Mouse (Mus musculus): ENCODE results near the gene 2700097O09Rik.
A peak's percentile ranks its signal among the peaks of the same experiment; 100 is the strongest.
"Not testable (repeated sequence)": the region's sequence is repeated elsewhere in the genome, so short reads cannot be mapped to it uniquely, and the experiment has no call there.

Gene 2700097O09Rik

GRCm38 (mm10) chr12:55027088-55027487 is 52.8 kb downstream of the 2700097O09Rik start:
- DNase-seq: no peak

DNA sequence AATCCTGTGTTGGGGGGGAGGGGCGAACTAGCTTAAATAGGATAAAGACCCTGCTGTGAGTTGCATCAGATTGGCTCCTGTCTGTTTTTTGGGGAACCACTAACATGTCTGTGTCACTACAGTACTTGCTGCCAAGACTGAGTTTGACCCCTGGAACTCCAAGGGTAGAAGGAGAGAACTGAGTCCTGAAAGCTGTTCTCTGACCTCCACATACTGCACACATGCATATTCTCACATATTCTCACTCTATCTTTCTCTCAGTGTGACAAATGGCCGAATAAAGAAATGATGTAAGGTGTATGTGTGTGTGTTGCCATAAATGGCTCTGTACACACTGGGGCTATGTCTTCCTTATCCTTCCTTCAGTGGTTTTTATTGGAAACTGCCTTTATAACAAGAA is 56.6 kb downstream of the 2700097O09Rik start:
- no peak for DNase-seq

GRCm38 (mm10) chr12:55019421-55019877 is 60.5 kb downstream of the 2700097O09Rik start:
- no peak for DNase-seq

DNA sequence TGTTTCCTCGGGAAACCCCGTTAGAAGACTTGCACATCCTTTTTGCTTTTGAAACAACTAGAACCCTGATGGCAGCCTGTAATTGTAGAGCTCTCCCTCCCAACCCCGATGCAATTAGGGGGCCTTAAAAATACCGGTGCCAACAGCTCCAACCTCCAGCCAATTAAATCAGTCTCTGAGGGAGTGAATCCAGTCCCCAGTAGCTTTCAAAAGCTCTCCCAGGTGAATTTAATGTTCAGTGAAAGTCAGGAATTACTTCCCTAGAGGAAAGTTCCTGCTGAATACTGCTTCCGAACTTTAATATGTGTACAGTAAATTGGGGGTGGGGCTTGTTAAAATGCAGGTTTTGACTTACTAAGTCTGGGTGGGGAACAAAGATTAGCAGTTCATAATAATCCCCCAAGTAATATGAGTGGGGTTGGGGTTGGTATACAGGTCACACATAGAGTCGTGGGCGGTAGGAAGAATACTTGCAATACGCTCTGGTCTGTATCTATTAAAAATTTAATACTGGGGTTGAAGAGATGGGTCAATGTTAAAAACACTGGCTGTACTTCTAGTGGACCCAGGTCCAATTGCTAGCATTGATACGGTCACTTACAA is 62.7 kb downstream of the 2700097O09Rik start:
- DNase-seq: no peak

DNA sequence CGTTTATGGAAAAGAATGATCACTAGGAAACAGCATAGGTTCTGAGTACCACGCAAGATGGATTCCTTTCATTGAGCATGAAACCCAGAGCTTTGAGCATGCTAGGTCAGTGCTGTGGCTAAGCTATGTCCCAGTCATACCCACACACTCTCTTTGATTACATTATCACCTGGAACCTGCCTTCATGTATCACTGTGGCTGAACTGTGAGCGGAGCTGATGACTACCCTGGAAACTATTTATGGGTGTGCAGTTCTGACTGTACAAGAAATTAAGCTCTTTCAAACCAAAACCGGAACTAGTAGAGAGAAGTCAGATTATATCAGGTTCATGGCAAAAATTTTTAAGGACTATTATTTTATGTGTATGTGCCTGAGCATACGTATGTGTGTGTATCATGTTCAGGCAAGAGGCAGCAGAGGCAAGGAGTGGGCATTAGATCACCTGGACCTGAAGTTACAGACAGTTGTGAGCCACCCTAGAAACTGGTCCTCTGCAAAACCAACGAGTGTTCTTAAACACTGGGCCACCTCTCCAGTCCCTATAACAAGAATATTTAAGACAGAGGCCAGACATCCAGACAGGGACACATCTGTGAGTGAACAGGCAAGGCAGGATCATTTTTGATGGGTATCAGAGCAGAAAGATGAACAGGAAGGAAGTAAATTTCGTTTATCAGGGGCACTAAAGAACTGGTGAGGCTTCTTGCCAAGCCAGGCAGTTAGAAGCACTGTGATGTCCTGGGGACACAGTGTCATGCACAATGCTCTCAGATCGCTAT is 63.4 kb downstream of the 2700097O09Rik start:
- no peak for DNase-seq

DNA sequence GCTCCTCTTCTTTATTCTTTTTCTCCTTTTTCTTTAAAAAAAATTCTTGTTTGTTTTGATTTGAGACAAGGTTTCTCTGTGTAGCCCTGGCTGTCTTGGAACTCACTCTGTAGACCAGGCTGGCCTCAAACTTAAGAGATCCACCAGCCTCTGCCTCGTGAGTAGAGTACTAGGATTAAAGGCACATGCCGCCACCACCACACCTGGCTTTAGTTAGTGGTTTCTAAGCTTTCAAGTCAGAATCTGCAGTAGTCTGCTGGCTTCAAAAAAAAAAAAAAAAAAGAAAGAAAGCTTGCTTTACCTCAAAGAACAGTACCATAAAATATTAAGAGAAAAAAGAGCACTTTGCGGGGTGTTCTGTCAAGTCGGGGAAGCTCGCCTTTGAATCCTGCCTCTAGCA is 64.5 kb downstream of the 2700097O09Rik start:
- no peak for DNase-seq

- DNase-seq: peak; percentile 17
Measured at GRCm38 (mm10) chr12:55013626-55014398, 66.1 kb downstream of the 2700097O09Rik start, which contains the start of gene Baz1a. Gene Baz1a, minus strand, starts transcription at chr12:55014348.

GRCm38 (mm10) chr12:55013031-55013430 is 66.9 kb downstream of the 2700097O09Rik start:
- no peak for DNase-seq

DNA sequence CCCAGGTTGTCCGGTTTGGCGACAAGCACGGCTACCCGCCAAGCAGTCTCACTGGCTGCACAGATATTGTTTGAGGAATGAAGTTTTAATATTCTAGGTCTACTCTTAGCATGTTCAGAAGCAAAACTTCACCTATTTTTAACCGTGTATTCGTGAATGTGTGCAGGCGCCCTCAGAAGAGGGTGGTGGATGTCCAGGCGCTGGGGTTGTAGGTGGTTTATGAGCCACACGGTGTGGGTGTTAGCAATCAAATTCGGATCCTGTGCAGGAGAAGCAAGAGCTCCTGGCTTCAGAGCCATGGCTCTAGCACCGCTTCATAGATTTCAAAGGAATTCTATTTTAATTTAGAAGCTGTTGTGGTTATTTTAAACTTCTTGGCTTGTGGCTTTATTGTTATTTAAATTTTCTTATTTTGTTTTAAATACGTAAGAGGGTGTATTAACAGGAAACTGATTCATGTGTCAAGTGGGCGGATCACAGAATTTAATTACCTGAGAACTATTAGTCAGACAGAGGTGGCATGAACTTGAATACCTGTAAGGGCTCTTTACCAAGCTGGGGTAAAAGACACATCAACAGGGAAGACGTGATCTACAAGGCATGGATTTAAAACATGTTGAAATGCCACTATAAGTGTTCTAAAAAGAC is 72.4 kb downstream of the 2700097O09Rik start:
- DNase-seq: no peak

- DNase-seq: no peak
Measured at GRCm38 (mm10) chr12:55006071-55006470, 73.8 kb downstream of the 2700097O09Rik start.

GRCm38 (mm10) chr12:55004396-55004795 is 75.5 kb downstream of the 2700097O09Rik start:
- no peak for DNase-seq

- DNase-seq: no peak
Measured at GRCm38 (mm10) chr12:55003843-55004242, 76.1 kb downstream of the 2700097O09Rik start.

GRCm38 (mm10) chr12:55002532-55002931 is 77.4 kb downstream of the 2700097O09Rik start:
- not testable (repeated sequence) for DNase-seq

GRCm38 (mm10) chr12:54999016-54999690 is 80.8 kb downstream of the 2700097O09Rik start:
- DNase-seq: no peak

- DNase-seq: no peak
Measured at GRCm38 (mm10) chr12:54998411-54998810, 81.5 kb downstream of the 2700097O09Rik start.

- no peak for DNase-seq
Measured at GRCm38 (mm10) chr12:54996979-54997474, 82.9 kb downstream of the 2700097O09Rik start.

GRCm38 (mm10) chr12:54995965-54996364 is 83.9 kb downstream of the 2700097O09Rik start:
- no peak for DNase-seq
